13 mouse cellular contexts compared by ENCODE assay signal in the genomic region with DNA sequence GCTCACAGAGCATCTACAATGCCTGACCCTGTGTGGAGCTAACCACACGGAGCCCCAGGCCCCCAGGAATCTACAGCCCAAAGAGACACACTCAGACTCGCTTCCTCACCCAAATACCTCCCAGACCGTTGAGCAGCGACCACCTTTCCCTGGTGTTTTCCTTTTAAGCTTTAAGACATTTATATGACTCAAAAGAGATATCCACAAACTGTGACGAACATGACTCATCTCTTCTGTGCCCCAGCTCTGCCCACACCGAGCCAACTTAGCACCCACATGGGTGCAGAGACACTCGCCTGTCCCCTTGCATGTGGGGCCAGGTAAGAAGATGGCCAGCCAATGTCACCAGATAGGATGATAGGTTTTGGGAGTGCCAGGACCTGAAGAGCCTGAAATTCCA.
DNase-seq lines count a peak whose midpoint lies in the region; ATAC-seq and TF ChIP-seq lines count a peak whose summit lies in the region.
"Had no signal": no experiment of that assay in that cellular context is flagged by ENCODE, and none has a peak within 500 bp of the region (broad histone marks: within the 10 kb centered on the region; RNA-seq: fewer than 3 reads in every experiment).

No protein-coding gene starts in this region.

- TF ChIP-seq POLR2A in cortical plate, adult 2 months (IDR thresholded peaks at IDR 0.05; ENCODE audit: extremely low read depth, insufficient read depth, low read length), result no peak

- no peak for ATAC-seq in heart, embryonic 11.5 days (replicated peaks; ENCODE audit: insufficient number of reproducible peaks, low FRiP score, low TSS enrichment)
- ATAC-seq in limb, embryonic 12.5 days (ENCODE audit: insufficient number of reproducible peaks, insufficient read depth, low FRiP score, low TSS enrichment, low read depth), result no peak

- TF ChIP-seq CTCF in left cerebral cortex, adult 2 months (IDR thresholded peaks at IDR 0.05), result no peak
- TF ChIP-seq CTCF in cortical plate, adult 2 months (IDR thresholded peaks at IDR 0.05; ENCODE audit: extremely low read depth, insufficient read depth, low read length), result no peak

- H3K9me3 ChIP-seq in heart, embryonic 11.5 days (replicated peaks; ENCODE audit: control insufficient read depth, low read length), result no peaks in the 10 kb centered on the region
- no peaks in the 10 kb centered on the region for H3K9me3 ChIP-seq in limb, embryonic 12.5 days

- no peak overlapping the region for H3K27ac ChIP-seq in heart, embryonic 11.5 days (ENCODE audit: low read depth, low read length)
- H3K27ac ChIP-seq in left cerebral cortex, adult 2 months, result peak overlapping the region; percentile 87
- H3K27ac ChIP-seq in cortical plate, adult 2 months (ENCODE audit: insufficient read depth, low read length), result 0 out of 2 replicates have a peak overlapping the region, but pooled peaks have one; percentile 74
- H3K27ac ChIP-seq in limb, embryonic 12.5 days, result no peak overlapping the region
- H3K27ac ChIP-seq: heart, adult 2 months had no signal

- no peak overlapping the region for H3K4me3 ChIP-seq in heart, embryonic 11.5 days (ENCODE audit: low read depth, low read length)
- H3K4me3 ChIP-seq in left cerebral cortex, adult 2 months, result no peak overlapping the region
- H3K4me3 ChIP-seq in cortical plate, adult 2 months (ENCODE audit: insufficient read depth, low read length), result no peak overlapping the region
- no peak overlapping the region for H3K4me3 ChIP-seq in limb, embryonic 12.5 days (replicated peaks)
- H3K4me3 ChIP-seq: heart, adult 2 months had no signal

- 66% methylated on average over 7 of the region's 7 CpGs for WGBS in heart, embryonic 11.5 days (ENCODE audit: insufficient replicate concordance)
- 78% methylated on average over 7 of the region's 7 CpGs for WGBS in limb, embryonic 12.5 days

- no peaks in the 10 kb centered on the region for H3K27me3 ChIP-seq in heart, embryonic 11.5 days (ENCODE audit: control insufficient read depth, insufficient read depth, low read length)
- H3K27me3 ChIP-seq in limb, embryonic 12.5 days, result no peaks in the 10 kb centered on the region
- H3K27me3 ChIP-seq: CH12.LX had no signal

- H3K36me3 ChIP-seq in heart, embryonic 11.5 days (ENCODE audit: control insufficient read depth, insufficient read depth, low read length), result no peaks in the 10 kb centered on the region
- H3K36me3 ChIP-seq in limb, embryonic 12.5 days, result peaks cover 24% of the 10 kb centered on the region; the same call in 1 of the 2 replicates

- H3K4me2 ChIP-seq in heart, embryonic 11.5 days, result no peak overlapping the region
- H3K4me2 ChIP-seq in limb, embryonic 12.5 days, result no peak overlapping the region

- intact Hi-C loops in heart, postnatal 36 days (cut with DNase I), result no loop called here
- intact Hi-C loops in left cerebral cortex, adult 2 months (cut with DNase I), result no loop called here

- H3K9ac ChIP-seq in heart, embryonic 11.5 days (ENCODE audit: low read depth, low read length), result peak overlapping the region; percentile 0; the same call in 1 of the 2 replicates
- peak overlapping the region; percentile 38; the same call in 1 of the 2 replicates for H3K9ac ChIP-seq in limb, embryonic 12.5 days (replicated peaks)

- H3K4me1 ChIP-seq in heart, embryonic 11.5 days (ENCODE audit: control insufficient read depth, insufficient read depth, low read length), result peaks cover 10% of the 10 kb centered on the region; the same call in 1 of the 2 replicates
- peaks cover 16% of the 10 kb centered on the region for H3K4me1 ChIP-seq in cortical plate, adult 2 months (ENCODE audit: control insufficient read depth, insufficient read depth, low read length)
- peaks cover 5% of the 10 kb centered on the region for H3K4me1 ChIP-seq in limb, embryonic 12.5 days (replicated peaks)

- DNase-seq in heart, postnatal 36 days, result no peak
- no peak for DNase-seq in left cerebral cortex, adult 2 months (ENCODE audit: extremely low spot score in 1 of 2, low spot score in 2 of 2)
- DNase-seq in left cerebral cortex, adult 18-20 months (ENCODE audit: low spot score in 2 of 2), result no peak
- no peak for DNase-seq in T-cell, adult 2 months (ENCODE audit: low spot score)
- DNase-seq: cerebellum, postnatal 25 days; heart, adult 2 months; kidney, adult 9 months; lung, adult 2 months; right cerebral cortex, postnatal 14 days had no signal

Comparison
In these comparisons a context has a peak if more than half of its experiments do, and no peak if none do; other contexts are left out.
1. H3K27ac ChIP-seq: peak in left cerebral cortex, adult 2 months (single experiment) and cortical plate, adult 2 months (single experiment); none in heart, embryonic 11.5 days (single experiment) and limb, embryonic 12.5 days (single experiment).